Mouse (Mus musculus): Measurements from ENCODE around the gene Kmo. TPM values are rescaled to one million over a fixed set of nuclear protein-coding genes. Genes with fewer than 3 reads are reported as not detected.

The Kmo gene
- polyA plus RNA-seq, 1 experiment: 0.02 TPM

DNA sequence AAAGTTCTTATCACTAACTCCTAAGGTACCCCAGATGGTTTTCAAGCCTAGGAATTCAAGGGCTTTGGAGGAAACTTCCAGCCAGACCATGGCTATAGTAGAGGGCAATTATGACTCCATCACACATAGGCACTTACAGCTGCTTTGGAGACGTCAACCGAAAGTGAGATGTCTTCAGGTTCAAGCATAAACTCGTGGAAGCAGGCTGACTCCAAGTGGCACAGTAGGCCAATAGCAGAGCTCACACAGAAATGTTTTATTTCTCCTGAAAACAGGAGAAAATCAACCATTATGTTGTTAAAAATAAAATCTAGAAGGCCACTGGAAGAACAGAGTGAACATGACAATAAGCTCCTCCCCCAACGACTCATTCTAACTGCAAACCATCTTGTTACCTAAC is 37.4 kb upstream of the Kmo start:
- no peaks in the 10 kb centered on the region for H3K79me3 ChIP-seq (ENCODE audit: low read depth)
- H3K4me3 ChIP-seq (ENCODE audit: insufficient read depth, poor library complexity, severe bottlenecking): no peak overlapping the region
- H3K36me3 ChIP-seq (ENCODE audit: control insufficient read depth, insufficient read depth): no peaks in the 10 kb centered on the region
- no peaks in the 10 kb centered on the region for H3K79me2 ChIP-seq (ENCODE audit: control insufficient read depth, insufficient read depth)
- H3ac ChIP-seq (ENCODE audit: control insufficient read depth, insufficient read length, low read depth): no peak overlapping the region
- H3K27me3 ChIP-seq (ENCODE audit: control insufficient read depth, insufficient read depth, insufficient read length): no peaks in the 10 kb centered on the region
- TF ChIP-seq MYOD1 (IDR thresholded peaks at IDR 0.05; ENCODE audit: control insufficient read depth, insufficient read length, low read depth): no peak
- no peak for TF ChIP-seq USF1 (IDR thresholded peaks at IDR 0.05; ENCODE audit: low read depth)
- TF ChIP-seq CTCF (IDR thresholded peaks at IDR 0.05; ENCODE audit: control insufficient read depth, insufficient read depth, insufficient read length): no peak
- no peak for TF ChIP-seq MAX (IDR thresholded peaks at IDR 0.05)
- TF ChIP-seq FOSL1 (IDR thresholded peaks at IDR 0.05; ENCODE audit: insufficient read depth, low read length, poor library complexity, severe bottlenecking): no peak
- no peak for TF ChIP-seq CEBPB (IDR thresholded peaks at IDR 0.05; ENCODE audit: low read depth)
- TF ChIP-seq MYOG (IDR thresholded peaks at IDR 0.05; ENCODE audit: control insufficient read depth, extremely low read depth, insufficient read length): no peak

- H3K4me3 ChIP-seq (ENCODE audit: insufficient read depth, poor library complexity, severe bottlenecking): no peak overlapping the region
- H3K36me3 ChIP-seq (ENCODE audit: control insufficient read depth, insufficient read depth): no peaks in the 10 kb centered on the region
- no peak overlapping the region for H3ac ChIP-seq (ENCODE audit: control insufficient read depth, insufficient read length, low read depth)
- H3K79me2 ChIP-seq (ENCODE audit: control insufficient read depth, insufficient read depth): no peaks in the 10 kb centered on the region
- TF ChIP-seq MYOG (IDR thresholded peaks at IDR 0.05; ENCODE audit: control insufficient read depth, extremely low read depth, insufficient read length) (no peak), MYOD1 (IDR thresholded peaks at IDR 0.05; ENCODE audit: control insufficient read depth, insufficient read length, low read depth) (no peak), FOSL1 (IDR thresholded peaks at IDR 0.05; ENCODE audit: insufficient read depth, low read length, poor library complexity, severe bottlenecking) (no peak), USF1 (IDR thresholded peaks at IDR 0.05; ENCODE audit: low read depth) (no peak), MAX (IDR thresholded peaks at IDR 0.05) (no peak), CEBPB (IDR thresholded peaks at IDR 0.05; ENCODE audit: low read depth) (no peak), CTCF (IDR thresholded peaks at IDR 0.05; ENCODE audit: control insufficient read depth, insufficient read depth, insufficient read length) (no peak)
- no peaks in the 10 kb centered on the region for H3K79me3 ChIP-seq (ENCODE audit: low read depth)
- H3K27me3 ChIP-seq (ENCODE audit: control insufficient read depth, insufficient read depth, insufficient read length): no peaks in the 10 kb centered on the region
Observed at GRCm38 (mm10) chr1:175585267-175585666, 34.9 kb upstream of the Kmo start.

DNA sequence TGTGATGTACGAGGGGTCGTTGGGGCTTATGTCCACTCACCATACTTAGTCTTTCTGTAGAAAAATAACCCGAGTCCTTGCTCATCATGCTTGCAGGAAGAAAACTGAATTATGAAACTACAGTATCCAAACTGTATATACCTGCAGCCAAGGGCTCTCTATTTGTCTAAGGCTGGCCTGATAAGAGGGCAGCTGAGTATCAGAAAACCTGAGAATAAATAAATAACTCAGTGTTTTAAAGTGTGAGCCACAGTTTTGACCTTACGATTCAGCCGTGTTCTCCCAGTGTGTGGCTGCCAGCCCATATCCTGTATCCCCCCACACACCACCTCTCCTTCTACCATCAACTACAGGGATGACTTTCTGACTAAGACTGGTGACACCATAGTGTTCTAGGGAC is 33.5 kb upstream of the Kmo start:
- no peaks in the 10 kb centered on the region for H3K27me3 ChIP-seq (ENCODE audit: control insufficient read depth, insufficient read depth, insufficient read length)
- no peaks in the 10 kb centered on the region for H3K79me3 ChIP-seq (ENCODE audit: low read depth)
- H3ac ChIP-seq (ENCODE audit: control insufficient read depth, insufficient read length, low read depth): no peak overlapping the region
- H3K79me2 ChIP-seq (ENCODE audit: control insufficient read depth, insufficient read depth): no peaks in the 10 kb centered on the region
- no peak for TF ChIP-seq MYOD1 (IDR thresholded peaks at IDR 0.05; ENCODE audit: control insufficient read depth, insufficient read length, low read depth)
- TF ChIP-seq CTCF (IDR thresholded peaks at IDR 0.05; ENCODE audit: control insufficient read depth, insufficient read depth, insufficient read length): no peak
- TF ChIP-seq MAX (IDR thresholded peaks at IDR 0.05): no peak
- TF ChIP-seq MYOG (IDR thresholded peaks at IDR 0.05; ENCODE audit: control insufficient read depth, extremely low read depth, insufficient read length): no peak
- no peak for TF ChIP-seq USF1 (IDR thresholded peaks at IDR 0.05; ENCODE audit: low read depth)
- no peak for TF ChIP-seq FOSL1 (IDR thresholded peaks at IDR 0.05; ENCODE audit: insufficient read depth, low read length, poor library complexity, severe bottlenecking)
- TF ChIP-seq CEBPB (IDR thresholded peaks at IDR 0.05; ENCODE audit: low read depth): no peak
- no peaks in the 10 kb centered on the region for H3K36me3 ChIP-seq (ENCODE audit: control insufficient read depth, insufficient read depth)
- no peak overlapping the region for H3K4me3 ChIP-seq (ENCODE audit: insufficient read depth, poor library complexity, severe bottlenecking)

- no peak for TF ChIP-seq USF1 (IDR thresholded peaks at IDR 0.05; ENCODE audit: low read depth)
- no peak for TF ChIP-seq MYOD1 (IDR thresholded peaks at IDR 0.05; ENCODE audit: control insufficient read depth, insufficient read length, low read depth)
- TF ChIP-seq MYOG (IDR thresholded peaks at IDR 0.05; ENCODE audit: control insufficient read depth, extremely low read depth, insufficient read length): no peak
- no peak for TF ChIP-seq CTCF (IDR thresholded peaks at IDR 0.05; ENCODE audit: control insufficient read depth, insufficient read depth, insufficient read length)
- no peak for TF ChIP-seq FOSL1 (IDR thresholded peaks at IDR 0.05; ENCODE audit: insufficient read depth, low read length, poor library complexity, severe bottlenecking)
- no peak for TF ChIP-seq CEBPB (IDR thresholded peaks at IDR 0.05; ENCODE audit: low read depth)
- TF ChIP-seq MAX (IDR thresholded peaks at IDR 0.05): no peak
- Histone ChIP-seq H3K36me3 (ENCODE audit: control insufficient read depth, insufficient read depth) (no peaks in the 10 kb centered on the region), H3K27me3 (ENCODE audit: control insufficient read depth, insufficient read depth, insufficient read length) (no peaks in the 10 kb centered on the region), H3K79me3 (ENCODE audit: low read depth) (no peaks in the 10 kb centered on the region), H3K79me2 (ENCODE audit: control insufficient read depth, insufficient read depth) (no peaks in the 10 kb centered on the region), H3ac (ENCODE audit: control insufficient read depth, insufficient read length, low read depth) (no peak overlapping the region), H3K4me3 (ENCODE audit: insufficient read depth, poor library complexity, severe bottlenecking) (no peak overlapping the region)
Observed at GRCm38 (mm10) chr1:175592832-175593231, 27.3 kb upstream of the Kmo start.

DNA sequence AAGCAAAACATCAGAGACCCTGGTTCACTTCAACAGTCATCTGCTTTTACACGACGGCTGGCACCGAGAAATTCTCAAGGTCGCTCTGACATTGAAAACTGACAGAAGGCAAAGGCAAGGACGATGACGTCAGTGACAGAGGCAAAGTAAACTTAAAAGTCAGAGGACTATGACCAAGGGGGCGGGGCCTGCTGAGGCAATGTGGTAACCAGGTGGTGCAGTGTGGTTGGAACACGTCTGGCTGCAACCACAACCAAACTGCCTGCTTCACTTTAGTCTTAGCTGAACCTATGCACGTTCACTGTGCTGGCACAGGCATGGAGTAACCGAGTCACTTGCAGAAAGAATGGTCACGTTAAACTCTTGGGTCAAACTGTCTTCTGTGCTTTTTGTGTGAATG is 17.9 kb upstream of the Kmo start:
- Histone ChIP-seq H3K36me3 (ENCODE audit: control insufficient read depth, insufficient read depth) (peaks cover 55% of the 10 kb centered on the region), H3K27me3 (ENCODE audit: control insufficient read depth, insufficient read depth, insufficient read length) (no peaks in the 10 kb centered on the region), H3K79me2 (ENCODE audit: control insufficient read depth, insufficient read depth) (no peaks in the 10 kb centered on the region), H3K79me3 (ENCODE audit: low read depth) (no peaks in the 10 kb centered on the region), H3ac (ENCODE audit: control insufficient read depth, insufficient read length, low read depth) (no peak overlapping the region), H3K4me3 (ENCODE audit: insufficient read depth, poor library complexity, severe bottlenecking) (no peak overlapping the region)
- TF ChIP-seq MYOD1 (IDR thresholded peaks at IDR 0.05; ENCODE audit: control insufficient read depth, insufficient read length, low read depth) (no peak), MYOG (IDR thresholded peaks at IDR 0.05; ENCODE audit: control insufficient read depth, extremely low read depth, insufficient read length) (no peak), USF1 (IDR thresholded peaks at IDR 0.05; ENCODE audit: low read depth) (no peak), MAX (IDR thresholded peaks at IDR 0.05) (no peak), FOSL1 (IDR thresholded peaks at IDR 0.05; ENCODE audit: insufficient read depth, low read length, poor library complexity, severe bottlenecking) (no peak), CTCF (IDR thresholded peaks at IDR 0.05; ENCODE audit: control insufficient read depth, insufficient read depth, insufficient read length) (no peak), CEBPB (IDR thresholded peaks at IDR 0.05; ENCODE audit: low read depth) (no peak)

- Histone ChIP-seq H3K36me3 (ENCODE audit: control insufficient read depth, insufficient read depth) (peaks cover 67% of the 10 kb centered on the region), H3K27me3 (ENCODE audit: control insufficient read depth, insufficient read depth, insufficient read length) (no peaks in the 10 kb centered on the region), H3K4me3 (ENCODE audit: insufficient read depth, poor library complexity, severe bottlenecking) (no peak overlapping the region), H3K79me3 (ENCODE audit: low read depth) (no peaks in the 10 kb centered on the region), H3K79me2 (ENCODE audit: control insufficient read depth, insufficient read depth) (no peaks in the 10 kb centered on the region), H3ac (ENCODE audit: control insufficient read depth, insufficient read length, low read depth) (no peak overlapping the region)
- TF ChIP-seq USF1 (IDR thresholded peaks at IDR 0.05; ENCODE audit: low read depth): no peak
- TF ChIP-seq FOSL1 (IDR thresholded peaks at IDR 0.05; ENCODE audit: insufficient read depth, low read length, poor library complexity, severe bottlenecking): no peak
- TF ChIP-seq CEBPB (IDR thresholded peaks at IDR 0.05; ENCODE audit: low read depth): no peak
- TF ChIP-seq MAX (IDR thresholded peaks at IDR 0.05): no peak
- no peak for TF ChIP-seq CTCF (IDR thresholded peaks at IDR 0.05; ENCODE audit: control insufficient read depth, insufficient read depth, insufficient read length)
- no peak for TF ChIP-seq MYOD1 (IDR thresholded peaks at IDR 0.05; ENCODE audit: control insufficient read depth, insufficient read length, low read depth)
- TF ChIP-seq MYOG (IDR thresholded peaks at IDR 0.05; ENCODE audit: control insufficient read depth, extremely low read depth, insufficient read length): no peak
Observed at GRCm38 (mm10) chr1:175603390-175603789, 16.8 kb upstream of the Kmo start.
